Mouse (Mus musculus): ENCODE data around the gene Gtpbp2. TPM values are rescaled to one million over a fixed set of nuclear protein-coding genes. Genes with fewer than 3 reads are reported as not detected.

Gtpbp2 gene
- polyA plus RNA-seq, 1 experiment: 125 TPM

DNA sequence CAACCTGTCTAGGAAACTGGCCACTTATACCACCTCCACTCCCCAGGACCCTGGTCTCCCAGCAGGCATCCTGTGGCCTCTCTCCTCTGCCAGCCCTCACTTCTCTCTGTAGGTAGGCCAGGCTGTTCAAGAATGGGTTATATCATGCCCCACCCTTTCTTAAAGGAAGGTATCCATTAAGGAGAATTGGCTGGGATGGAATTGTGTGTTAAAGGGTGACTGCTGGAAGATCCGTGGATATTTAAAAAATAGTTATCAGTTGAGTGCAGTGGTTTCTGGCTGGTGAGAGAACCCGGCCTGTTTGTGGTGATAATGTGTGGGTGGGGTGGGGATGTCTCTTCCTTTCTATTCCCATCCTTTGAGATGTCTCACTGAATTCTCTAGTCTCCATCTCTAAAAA, 1.6 kb upstream of the Gtpbp2 start:
- Histone ChIP-seq H3K4me2 (ENCODE audit: low read depth) (peak overlapping the region; percentile 99), H3K79me2 (ENCODE audit: control insufficient read depth, insufficient read depth) (peaks cover 28% of the 10 kb centered on the region), H3K27me3 (ENCODE audit: control insufficient read depth, insufficient read depth, insufficient read length) (no peaks in the 10 kb centered on the region), H3K4me3 (peak overlapping the region; percentile 94), H3ac (ENCODE audit: control insufficient read depth, insufficient read length) (no peak overlapping the region), H3K36me3 (ENCODE audit: control insufficient read depth, insufficient read depth) (peaks cover 13% of the 10 kb centered on the region)
- TF ChIP-seq POLR2AphosphoS2 (IDR thresholded peaks at IDR 0.05; ENCODE audit: insufficient read length, low read depth): no peak
- no peak for TF ChIP-seq E2F4 (IDR thresholded peaks at IDR 0.05; ENCODE audit: insufficient read depth)
- no peak for TF ChIP-seq CEBPB (IDR thresholded peaks at IDR 0.05; ENCODE audit: insufficient read depth, poor library complexity, severe bottlenecking)
- no peak for TF ChIP-seq MAX (IDR thresholded peaks at IDR 0.05; ENCODE audit: low read depth)
- TF ChIP-seq TCF12 (IDR thresholded peaks at IDR 0.05; ENCODE audit: insufficient read depth, poor library complexity, severe bottlenecking): no peak
- TF ChIP-seq POLR2A (IDR thresholded peaks at IDR 0.05; ENCODE audit: insufficient read length, low read depth): no peak
- no peak for TF ChIP-seq MYOD1 (IDR thresholded peaks at IDR 0.05; ENCODE audit: control insufficient read depth in 1 of 3, insufficient read length in 2 of 3, low read depth in 2 of 3)
- TF ChIP-seq SRF (IDR thresholded peaks at IDR 0.05; ENCODE audit: control insufficient read depth, insufficient read length, low read depth): no peak
- TF ChIP-seq USF1 (IDR thresholded peaks at IDR 0.05; ENCODE audit: low read depth): no peak
- TF ChIP-seq MYOG (IDR thresholded peaks at IDR 0.05; ENCODE audit: control insufficient read depth in 1 of 3, insufficient read depth in 1 of 3, insufficient read length in 2 of 3, low read depth in 2 of 3): no peak
- TF ChIP-seq REST (IDR thresholded peaks at IDR 0.05; ENCODE audit: insufficient read depth, insufficient read length): no peak
- no peak for TF ChIP-seq TCF3 (IDR thresholded peaks at IDR 0.05; ENCODE audit: insufficient read length, low read depth)

DNA sequence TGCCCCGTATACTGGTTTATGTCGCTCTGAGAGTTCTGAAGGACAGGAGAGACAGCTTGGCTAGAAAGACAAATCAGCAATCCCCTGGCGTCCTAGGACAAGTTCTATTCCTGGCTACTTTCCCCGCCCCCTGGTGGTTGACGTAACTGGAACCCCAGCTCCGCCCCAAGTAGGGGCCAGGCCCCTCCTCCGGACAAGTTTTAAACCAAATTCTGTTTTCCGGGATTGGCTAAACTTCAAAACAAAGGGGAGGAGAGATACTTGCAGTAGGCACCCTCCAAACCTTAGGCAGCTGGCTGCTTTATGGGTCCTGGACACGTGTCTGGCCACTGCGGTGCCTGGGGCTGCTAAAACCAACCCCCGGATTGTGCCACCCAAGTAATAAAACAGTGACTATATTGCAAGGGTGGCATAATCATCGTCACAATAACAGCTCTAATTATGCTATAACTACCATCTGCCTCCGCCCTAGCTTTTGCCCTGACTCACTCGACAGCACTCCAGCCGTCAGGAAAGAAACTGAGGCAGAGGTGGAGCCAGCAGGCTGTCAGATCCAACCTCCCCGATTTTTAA, 656 bp upstream of the Gtpbp2 start:
- Histone ChIP-seq H3K4me2 (ENCODE audit: low read depth) (peak overlapping the region; percentile 99), H3K79me2 (ENCODE audit: control insufficient read depth, insufficient read depth) (peaks cover 36% of the 10 kb centered on the region), H3ac (ENCODE audit: control insufficient read depth, insufficient read length) (peak overlapping the region; percentile 66), H3K36me3 (ENCODE audit: control insufficient read depth, insufficient read depth) (peaks cover 23% of the 10 kb centered on the region), H3K27me3 (ENCODE audit: control insufficient read depth, insufficient read depth, insufficient read length) (no peaks in the 10 kb centered on the region), H3K4me3 (peak overlapping the region; percentile 94)
- TF ChIP-seq MYOD1 (IDR thresholded peaks at IDR 0.05; ENCODE audit: control insufficient read depth in 1 of 3, insufficient read length in 2 of 3, low read depth in 2 of 3) (no peak), TCF12 (IDR thresholded peaks at IDR 0.05; ENCODE audit: insufficient read depth, poor library complexity, severe bottlenecking) (no peak), SRF (IDR thresholded peaks at IDR 0.05; ENCODE audit: control insufficient read depth, insufficient read length, low read depth) (no peak), MYOG (IDR thresholded peaks at IDR 0.05; ENCODE audit: control insufficient read depth in 1 of 3, insufficient read depth in 1 of 3, insufficient read length in 2 of 3, low read depth in 2 of 3) (peak in 1 of 3 experiments; percentile 2), POLR2AphosphoS2 (IDR thresholded peaks at IDR 0.05; ENCODE audit: insufficient read length, low read depth) (peak; percentile 42), MAX (IDR thresholded peaks at IDR 0.05; ENCODE audit: low read depth) (peak; percentile 49), REST (IDR thresholded peaks at IDR 0.05; ENCODE audit: insufficient read depth, insufficient read length) (no peak), TCF3 (IDR thresholded peaks at IDR 0.05; ENCODE audit: insufficient read length, low read depth) (no peak), USF1 (IDR thresholded peaks at IDR 0.05; ENCODE audit: low read depth) (peak; percentile 61), E2F4 (IDR thresholded peaks at IDR 0.05; ENCODE audit: insufficient read depth) (no peak), POLR2A (IDR thresholded peaks at IDR 0.05; ENCODE audit: insufficient read length, low read depth) (peak; percentile 83)

DNA sequence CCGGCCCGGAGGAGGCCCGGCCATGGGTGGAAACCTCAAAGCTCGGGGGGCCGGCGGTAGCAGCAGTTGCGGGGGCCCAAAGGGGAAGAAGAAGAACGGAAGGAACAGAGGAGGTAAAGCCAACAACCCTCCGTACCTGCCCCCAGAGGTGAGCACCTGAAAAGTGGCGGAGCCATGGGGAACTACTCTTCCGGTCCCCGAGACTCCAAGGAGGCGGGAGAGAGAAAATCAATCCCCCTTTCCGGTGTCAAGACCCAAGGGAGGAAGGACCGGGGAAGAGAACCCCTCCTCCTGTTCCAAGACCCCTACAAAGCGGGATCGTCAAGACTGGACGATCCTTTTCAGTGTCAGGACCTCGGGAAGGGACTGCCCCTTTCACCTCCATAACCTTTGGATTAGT, 347 bp downstream of the Gtpbp2 start:
- Histone ChIP-seq H3ac (ENCODE audit: control insufficient read depth, insufficient read length) (peak overlapping the region; percentile 66), H3K4me2 (ENCODE audit: low read depth) (peak overlapping the region; percentile 79), H3K79me2 (ENCODE audit: control insufficient read depth, insufficient read depth) (peaks cover 38% of the 10 kb centered on the region), H3K4me3 (peak overlapping the region; percentile 94), H3K27me3 (ENCODE audit: control insufficient read depth, insufficient read depth, insufficient read length) (no peaks in the 10 kb centered on the region), H3K36me3 (ENCODE audit: control insufficient read depth, insufficient read depth) (peaks cover 27% of the 10 kb centered on the region)
- no peak for TF ChIP-seq MYOG (IDR thresholded peaks at IDR 0.05; ENCODE audit: control insufficient read depth in 1 of 3, insufficient read depth in 1 of 3, insufficient read length in 2 of 3, low read depth in 2 of 3)
- TF ChIP-seq SRF (IDR thresholded peaks at IDR 0.05; ENCODE audit: control insufficient read depth, insufficient read length, low read depth): no peak

DNA sequence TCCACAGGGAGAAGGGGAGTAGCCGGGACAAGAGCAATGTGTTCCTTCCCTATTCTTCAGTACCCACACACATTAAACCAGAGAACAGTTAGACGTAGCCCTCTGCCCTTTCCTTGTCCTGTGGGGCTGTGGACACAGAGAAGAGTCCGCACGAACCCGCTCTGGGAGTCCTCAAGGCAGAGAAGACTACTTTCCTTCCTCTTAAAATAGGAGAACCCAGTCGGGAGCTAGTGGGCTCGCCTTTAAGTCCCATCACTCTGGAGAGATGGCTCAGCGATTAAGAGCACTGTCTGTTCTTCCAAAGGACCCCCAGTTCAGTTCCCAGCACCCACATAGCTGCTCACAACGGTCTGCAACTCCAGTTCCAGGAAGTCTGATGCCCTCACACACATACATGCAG, 878 bp downstream of the Gtpbp2 start:
- TF ChIP-seq TCF3 (IDR thresholded peaks at IDR 0.05; ENCODE audit: insufficient read length, low read depth): no peak
- no peak for TF ChIP-seq MYOD1 (IDR thresholded peaks at IDR 0.05; ENCODE audit: control insufficient read depth in 1 of 3, insufficient read length in 2 of 3, low read depth in 2 of 3)
- no peak for TF ChIP-seq USF1 (IDR thresholded peaks at IDR 0.05; ENCODE audit: low read depth)
- no peak for TF ChIP-seq MAX (IDR thresholded peaks at IDR 0.05; ENCODE audit: low read depth)
- TF ChIP-seq CEBPB (IDR thresholded peaks at IDR 0.05; ENCODE audit: insufficient read depth, poor library complexity, severe bottlenecking): no peak
- no peak for TF ChIP-seq POLR2AphosphoS2 (IDR thresholded peaks at IDR 0.05; ENCODE audit: insufficient read length, low read depth)
- no peak for TF ChIP-seq REST (IDR thresholded peaks at IDR 0.05; ENCODE audit: insufficient read depth, insufficient read length)
- no peak for TF ChIP-seq TCF12 (IDR thresholded peaks at IDR 0.05; ENCODE audit: insufficient read depth, poor library complexity, severe bottlenecking)
- TF ChIP-seq POLR2A (IDR thresholded peaks at IDR 0.05; ENCODE audit: insufficient read length, low read depth): no peak
- TF ChIP-seq MYOG (IDR thresholded peaks at IDR 0.05; ENCODE audit: control insufficient read depth in 1 of 3, insufficient read depth in 1 of 3, insufficient read length in 2 of 3, low read depth in 2 of 3): no peak
- TF ChIP-seq E2F4 (IDR thresholded peaks at IDR 0.05; ENCODE audit: insufficient read depth): no peak
- TF ChIP-seq SRF (IDR thresholded peaks at IDR 0.05; ENCODE audit: control insufficient read depth, insufficient read length, low read depth): no peak
- Histone ChIP-seq H3K36me3 (ENCODE audit: control insufficient read depth, insufficient read depth) (peaks cover 32% of the 10 kb centered on the region), H3K4me3 (peak overlapping the region; percentile 94), H3ac (ENCODE audit: control insufficient read depth, insufficient read length) (peak overlapping the region; percentile 66), H3K79me2 (ENCODE audit: control insufficient read depth, insufficient read depth) (peaks cover 38% of the 10 kb centered on the region), H3K4me2 (ENCODE audit: low read depth) (peak overlapping the region; percentile 79), H3K27me3 (ENCODE audit: control insufficient read depth, insufficient read depth, insufficient read length) (no peaks in the 10 kb centered on the region)

DNA sequence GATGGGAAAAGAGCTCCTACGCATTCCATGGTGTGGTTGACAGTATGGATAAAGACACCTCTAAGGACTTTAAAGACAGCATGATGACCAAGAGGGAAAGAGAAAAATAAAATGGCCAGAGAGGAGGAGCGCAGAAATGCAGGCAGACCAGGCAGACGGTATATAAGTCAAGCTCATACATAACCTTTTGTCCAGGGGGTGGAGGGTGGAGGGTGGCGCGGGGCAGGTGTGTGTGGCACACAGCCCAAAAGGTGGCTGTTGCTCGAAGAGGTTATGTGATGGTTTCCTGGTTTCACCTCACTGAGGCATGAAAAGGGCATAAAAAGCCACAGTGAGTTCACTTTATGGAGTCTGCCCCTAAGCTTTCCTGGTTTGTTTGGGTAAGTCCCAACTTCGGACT, 1.7 kb downstream of the Gtpbp2 start:
- H3K27me3 ChIP-seq (ENCODE audit: control insufficient read depth, insufficient read depth, insufficient read length): no peaks in the 10 kb centered on the region
- peak overlapping the region; percentile 94 for H3K4me3 ChIP-seq
- peaks cover 40% of the 10 kb centered on the region for H3K36me3 ChIP-seq (ENCODE audit: control insufficient read depth, insufficient read depth)
- TF ChIP-seq POLR2AphosphoS2 (IDR thresholded peaks at IDR 0.05; ENCODE audit: insufficient read length, low read depth): peak; percentile 14
- TF ChIP-seq MYOG (IDR thresholded peaks at IDR 0.05; ENCODE audit: control insufficient read depth in 1 of 3, insufficient read depth in 1 of 3, insufficient read length in 2 of 3, low read depth in 2 of 3): no peak
- no peak overlapping the region for H3ac ChIP-seq (ENCODE audit: control insufficient read depth, insufficient read length)
- peak overlapping the region; percentile 79 for H3K4me2 ChIP-seq (ENCODE audit: low read depth)
- H3K79me2 ChIP-seq (ENCODE audit: control insufficient read depth, insufficient read depth): peaks cover 38% of the 10 kb centered on the region

Data from myocyte (in vitro differentiated cells).